Mouse (Mus musculus) kidney, embryonic 14.5 days (tissue): ENCODE data around the gene Fcgr4. TPM values are rescaled to one million over a fixed set of nuclear protein-coding genes. Genes with fewer than 3 reads are reported as not detected.
A peak's percentile ranks its signal among the peaks of the same experiment; 100 is the strongest.

Experiments
- ATAC-seq: fragments of 200-750 bp; cut with Nextera tagmentation; 2 replicates; pipeline ENCODE4 v1.8.0; 2017; ENCODE audit warnings: moderate number of reproducible peaks, mild to moderate bottlenecking, moderate TSS enrichment, moderate library complexity; ENCODE audit not compliant: low FRiP score, low TSS enrichment
- H3K27ac ChIP-seq: fragments of 300-500 bp; sonication (generic); 2 replicates; pipeline ENCODE4 v1.5.1; 2014; ENCODE audit warnings: low read depth, mild to moderate bottlenecking, low read length, moderate library complexity, mixed read lengths
- H3K27me3 ChIP-seq: fragments of 300-500 bp; sonication (generic); 2 replicates; pipeline ENCODE4 v1.6.1; 2014; ENCODE audit warnings: mild to moderate bottlenecking, low read length; ENCODE audit not compliant: control insufficient read depth, insufficient read depth
- H3K36me3 ChIP-seq: fragments of 300-500 bp; sonication (generic); 2 replicates; pipeline ENCODE4 v1.6.1; 2014; ENCODE audit warnings: low read length, mixed read lengths; ENCODE audit not compliant: control insufficient read depth, insufficient read depth
- H3K4me1 ChIP-seq: fragments of 300-500 bp; sonication (generic); 2 replicates; pipeline ENCODE4 v1.6.1; 2014; ENCODE audit warnings: low read length, mixed read lengths; ENCODE audit not compliant: control insufficient read depth, insufficient read depth
- H3K4me2 ChIP-seq: fragments of 300-500 bp; sonication (generic); replicated peaks from 2 replicates; pipeline ENCODE4 v1.6.1; 2014; ENCODE audit warnings: low read depth, mild to moderate bottlenecking, low read length
- H3K4me3 ChIP-seq: fragments of 300-500 bp; sonication (generic); 2 replicates; pipeline ENCODE4 v1.5.1; 2014; ENCODE audit warnings: mild to moderate bottlenecking, low read length
- H3K9ac ChIP-seq: fragments of 300-500 bp; sonication (generic); 2 replicates; pipeline ENCODE4 v1.6.1; 2014; ENCODE audit warnings: low read depth, mild to moderate bottlenecking, low read length, moderate library complexity
- H3K9me3 ChIP-seq: fragments of 300-500 bp; sonication (generic); 2 replicates; pipeline ENCODE4 v1.6.1; 2016; ENCODE audit warnings: low read length; ENCODE audit not compliant: control insufficient read depth
- WGBS: fragments of 180-500 bp; shearing (Covaris S2); extraction: QIAGEN DNeasy Blood & Tissue Kit; methylation state at CpG from one replicate; pipeline ENCODE4 v1.1.7; 2014; 5-methylcytosine and 5-hydroxymethylcytosine counted together
- polyA plus RNA-seq: library from polyadenylated mRNA; unstranded; fragments of >200 nt; fragmentation: Nextera tagmentation; extraction: Ambion mirVana; gene quantifications from 2 replicates; pipeline ENCODE4 v1.2.1, GENCODE M21; 2014

The Fcgr4 gene
- polyA plus RNA-seq, 1 experiment from 2014 or later: 1.0 TPM

DNA sequence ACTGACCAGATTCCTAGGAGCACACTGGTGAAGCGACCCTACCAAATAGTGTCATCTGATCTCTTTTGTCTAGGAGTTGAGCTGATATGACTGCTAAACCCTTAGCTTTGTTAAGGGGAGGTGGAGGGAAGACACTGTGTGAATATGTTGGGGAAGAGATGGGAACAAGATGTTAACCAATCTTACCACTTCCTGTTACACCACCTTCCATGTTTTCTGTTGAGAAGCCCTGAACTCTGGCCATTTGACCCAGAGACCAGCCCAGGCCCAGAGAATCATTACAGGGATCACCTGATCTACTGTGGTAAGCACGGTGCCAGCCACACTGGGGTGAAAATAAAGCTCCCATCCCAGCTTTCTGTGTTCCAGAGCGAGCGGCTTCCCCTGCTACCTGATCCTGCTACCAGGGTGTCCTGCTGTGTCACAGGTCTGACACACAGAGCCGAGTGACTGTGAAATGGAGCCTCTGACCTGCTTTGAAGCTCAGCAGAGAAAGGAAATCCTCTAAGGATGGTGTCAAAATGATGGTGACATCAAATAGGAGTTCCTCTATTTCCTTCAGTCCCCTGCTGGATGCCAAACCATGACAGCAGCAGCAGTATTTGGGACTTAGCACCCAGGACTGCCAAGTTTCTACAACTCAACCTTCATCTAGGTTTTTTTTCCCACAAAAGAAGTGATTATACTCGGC lies 1.1 kb upstream of the Fcgr4 start:
- no peak overlapping the region for H3K4me3 ChIP-seq
- no peak overlapping the region for H3K27ac ChIP-seq
- ATAC-seq: no peak
- H3K9me3 ChIP-seq: no peaks in the 10 kb centered on the region
- H3K4me1 ChIP-seq: no peaks in the 10 kb centered on the region
- no peaks in the 10 kb centered on the region for H3K36me3 ChIP-seq
- H3K9ac ChIP-seq: no peak overlapping the region
- H3K4me2 ChIP-seq: no peak overlapping the region
- H3K27me3 ChIP-seq: no peaks in the 10 kb centered on the region
- WGBS: 43% methylated on average over 6 of the region's 6 CpGs

- H3K4me1 ChIP-seq: no peaks in the 10 kb centered on the region
- H3K4me2 ChIP-seq: no peak overlapping the region
- no peak for ATAC-seq
- no peaks in the 10 kb centered on the region for H3K27me3 ChIP-seq
- no peaks in the 10 kb centered on the region for H3K9me3 ChIP-seq
- 84% methylated on average over 7 of the region's 7 CpGs for WGBS
- no peak overlapping the region for H3K4me3 ChIP-seq
- H3K9ac ChIP-seq: no peak overlapping the region
- no peak overlapping the region for H3K27ac ChIP-seq
- H3K36me3 ChIP-seq: no peaks in the 10 kb centered on the region
Observed at GRCm38 (mm10) chr1:171019311-171019950, 711 bp downstream of the Fcgr4 start.

- no peaks in the 10 kb centered on the region for H3K4me1 ChIP-seq
- WGBS: 86% methylated on average over 3 of the region's 3 CpGs
- no peak overlapping the region for H3K4me2 ChIP-seq
- no peaks in the 10 kb centered on the region for H3K36me3 ChIP-seq
- H3K27me3 ChIP-seq: peaks cover 33% of the 10 kb centered on the region
- no peaks in the 10 kb centered on the region for H3K9me3 ChIP-seq
- no peak for ATAC-seq
- H3K4me3 ChIP-seq: no peak overlapping the region
- H3K9ac ChIP-seq: no peak overlapping the region
- no peak overlapping the region for H3K27ac ChIP-seq
Observed at GRCm38 (mm10) chr1:171031752-171032151, 13.0 kb downstream of the Fcgr4 start.

DNA sequence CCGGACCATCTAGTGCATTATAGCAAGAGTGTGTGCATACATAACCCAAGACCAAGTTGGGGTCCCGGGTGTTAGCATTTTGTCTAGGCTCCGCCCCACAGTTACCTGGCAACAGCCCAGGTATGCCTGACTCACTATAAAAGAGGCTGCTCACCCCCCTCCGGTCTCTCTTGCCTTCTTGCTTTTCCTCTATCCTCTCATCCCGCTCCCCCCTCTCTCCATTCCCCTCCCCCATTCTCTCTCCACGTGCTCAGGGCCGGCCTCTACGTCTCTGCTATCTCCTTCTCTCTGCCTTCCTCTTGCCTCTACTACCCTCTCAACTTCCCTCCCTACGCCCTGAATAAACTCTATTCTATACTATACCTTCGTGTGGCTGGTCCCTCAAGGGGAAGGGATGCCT lies 14.0 kb downstream of the Fcgr4 start:
- 4% methylated on average over 10 of the region's 10 CpGs for WGBS
- H3K27me3 ChIP-seq: peaks cover 33% of the 10 kb centered on the region
- H3K36me3 ChIP-seq: no peaks in the 10 kb centered on the region
- no peak for ATAC-seq
- H3K4me2 ChIP-seq: peak overlapping the region; percentile 91
- H3K27ac ChIP-seq: no peak overlapping the region
- peak overlapping the region; percentile 50; the same call in 1 of the 2 replicates for H3K9ac ChIP-seq
- peak overlapping the region; percentile 69 for H3K4me3 ChIP-seq
- no peaks in the 10 kb centered on the region for H3K9me3 ChIP-seq
- H3K4me1 ChIP-seq: no peaks in the 10 kb centered on the region

DNA sequence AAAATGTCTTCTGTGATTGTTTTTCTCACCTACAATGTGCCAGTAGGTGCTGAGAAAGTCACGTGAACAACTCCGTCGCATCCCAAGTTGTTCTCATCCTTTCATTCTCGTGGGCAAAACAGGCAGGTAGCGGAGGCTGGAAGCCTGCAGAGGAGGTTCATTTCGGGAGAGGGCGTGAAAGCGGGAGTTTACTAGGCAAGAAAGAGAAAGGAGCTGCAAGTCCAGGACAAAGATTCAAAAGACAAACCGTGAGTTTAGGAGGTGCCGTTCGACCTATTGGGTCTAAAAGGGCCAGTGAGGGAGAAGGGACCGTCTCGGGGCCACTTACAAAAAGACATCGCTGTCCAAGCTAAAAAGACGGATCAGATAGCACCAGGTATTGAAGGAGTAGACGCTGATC lies 14.5 kb downstream of the Fcgr4 start:
- Histone ChIP-seq H3K9me3 (no peaks in the 10 kb centered on the region), H3K27me3 (peaks cover 33% of the 10 kb centered on the region), H3K4me3 (peak overlapping the region; percentile 69), H3K27ac (no peak overlapping the region), H3K4me2 (peak overlapping the region; percentile 91), H3K36me3 (no peaks in the 10 kb centered on the region), H3K9ac (peak overlapping the region; percentile 50; the same call in 1 of the 2 replicates), H3K4me1 (no peaks in the 10 kb centered on the region)
- WGBS: under 1% methylated on average over 16 of the region's 16 CpGs
- no peak for ATAC-seq

DNA sequence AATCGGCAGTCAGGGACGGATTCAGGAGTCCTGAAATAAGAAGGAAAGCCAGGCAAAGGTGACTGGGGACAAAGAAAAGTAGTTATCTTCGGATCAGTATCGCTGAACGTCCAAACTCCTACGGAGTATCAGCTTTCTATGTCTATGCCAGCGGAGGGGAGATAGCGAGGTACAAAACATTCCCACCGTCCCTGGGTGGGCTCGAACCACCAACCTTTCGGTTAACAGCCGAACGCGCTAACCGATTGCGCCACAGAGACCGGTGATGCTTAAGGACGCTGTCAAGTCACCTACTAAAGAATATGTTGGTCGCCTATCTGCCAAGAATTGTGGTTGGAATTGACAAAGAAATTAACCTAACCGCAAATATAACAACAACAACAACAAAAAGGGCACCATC lies 15.0 kb downstream of the Fcgr4 start:
- under 1% methylated on average over 20 of the region's 20 CpGs for WGBS
- no peak overlapping the region for H3K27ac ChIP-seq
- peak overlapping the region; percentile 69 for H3K4me3 ChIP-seq
- no peaks in the 10 kb centered on the region for H3K9me3 ChIP-seq
- peak overlapping the region; percentile 50; the same call in 1 of the 2 replicates for H3K9ac ChIP-seq
- H3K4me2 ChIP-seq: peak overlapping the region; percentile 91
- no peaks in the 10 kb centered on the region for H3K36me3 ChIP-seq
- no peaks in the 10 kb centered on the region for H3K4me1 ChIP-seq
- peak; percentile 84 for ATAC-seq
- peaks cover 33% of the 10 kb centered on the region for H3K27me3 ChIP-seq

GRCm38 (mm10) chr1:171034201-171034600 lies 15.5 kb downstream of the Fcgr4 start:
- H3K4me2 ChIP-seq: peak overlapping the region; percentile 91
- H3K27ac ChIP-seq: no peak overlapping the region
- WGBS: 6% methylated on average over 11 of the region's 11 CpGs
- H3K4me3 ChIP-seq: peak overlapping the region; percentile 69
- 0 out of 2 replicates have a peak overlapping the region, but pooled peaks have one; percentile 13 for H3K9ac ChIP-seq
- H3K4me1 ChIP-seq: no peaks in the 10 kb centered on the region
- no peaks in the 10 kb centered on the region for H3K36me3 ChIP-seq
- no peak for ATAC-seq
- H3K9me3 ChIP-seq: no peaks in the 10 kb centered on the region
- H3K27me3 ChIP-seq: peaks cover 33% of the 10 kb centered on the region

GRCm38 (mm10) chr1:171035611-171036010 lies 16.9 kb downstream of the Fcgr4 start:
- H3K36me3 ChIP-seq: no peaks in the 10 kb centered on the region
- no peak overlapping the region for H3K4me3 ChIP-seq
- H3K4me2 ChIP-seq: peak overlapping the region; percentile 10; the same call in 1 of the 2 replicates
- H3K4me1 ChIP-seq: no peaks in the 10 kb centered on the region
- H3K27ac ChIP-seq: no peak overlapping the region
- WGBS: 49% methylated on average over 11 of the region's 11 CpGs
- H3K9me3 ChIP-seq: no peaks in the 10 kb centered on the region
- H3K27me3 ChIP-seq: peaks cover 25% of the 10 kb centered on the region
- no peak for ATAC-seq
- no peak overlapping the region for H3K9ac ChIP-seq
